Mouse (Mus musculus): ENCODE results near the gene Znhit6. TPM values are rescaled to one million over a fixed set of nuclear protein-coding genes. Genes with fewer than 3 reads are reported as not detected.

Gene Znhit6
- polyA plus RNA-seq, 1 experiment from 2014 or later = 30.1 TPM

- H3K4me3 ChIP-seq (replicated peaks; ENCODE audit: low read length) = no peak overlapping the region
- H3K27me3 ChIP-seq (replicated peaks; ENCODE audit: control insufficient read depth, insufficient read depth, low read length) = no peaks in the 10 kb centered on the region
- peak; percentile 13 for ATAC-seq
- H3K4me1 ChIP-seq (replicated peaks; ENCODE audit: control insufficient read depth, insufficient read depth, low read length) = peaks cover 13% of the 10 kb centered on the region
- peak overlapping the region; percentile 94; the same call in 1 of the 2 replicates for H3K4me2 ChIP-seq (ENCODE audit: low read length)
- no peaks in the 10 kb centered on the region for H3K9me3 ChIP-seq (ENCODE audit: control insufficient read depth, low read length)
- no peak overlapping the region for H3K9ac ChIP-seq (replicated peaks; ENCODE audit: low read depth, low read length)
- H3K36me3 ChIP-seq (ENCODE audit: control insufficient read depth, insufficient read depth) = peaks cover 10% of the 10 kb centered on the region
- no peak overlapping the region for H3K27ac ChIP-seq (ENCODE audit: low read length)
- 90% methylated on average over 7 of the region's 7 CpGs for WGBS
Measured at GRCm38 (mm10) chr3:145575340-145575739, 665 bp upstream of the Znhit6 start.

GRCm38 (mm10) chr3:145576482-145576822, 447 bp downstream of the Znhit6 start:
- peaks cover 13% of the 10 kb centered on the region for H3K4me1 ChIP-seq (replicated peaks; ENCODE audit: control insufficient read depth, insufficient read depth, low read length)
- ATAC-seq = no peak
- H3K9ac ChIP-seq (replicated peaks; ENCODE audit: low read depth, low read length) = peak overlapping the region; percentile 74
- no peaks in the 10 kb centered on the region for H3K9me3 ChIP-seq (ENCODE audit: control insufficient read depth, low read length)
- H3K36me3 ChIP-seq (ENCODE audit: control insufficient read depth, insufficient read depth) = peaks cover 10% of the 10 kb centered on the region
- H3K4me2 ChIP-seq (ENCODE audit: low read length) = peak overlapping the region; percentile 94
- WGBS = under 1% methylated on average over 11 of the region's 11 CpGs
- H3K27ac ChIP-seq (ENCODE audit: low read length) = peak overlapping the region; percentile 55
- H3K27me3 ChIP-seq (replicated peaks; ENCODE audit: control insufficient read depth, insufficient read depth, low read length) = no peaks in the 10 kb centered on the region
- peak overlapping the region; percentile 79 for H3K4me3 ChIP-seq (replicated peaks; ENCODE audit: low read length)

- 27% methylated on average over 15 of the region's 15 CpGs for WGBS
- no peaks in the 10 kb centered on the region for H3K27me3 ChIP-seq (replicated peaks; ENCODE audit: control insufficient read depth, insufficient read depth, low read length)
- H3K4me1 ChIP-seq (replicated peaks; ENCODE audit: control insufficient read depth, insufficient read depth, low read length) = peaks cover 13% of the 10 kb centered on the region
- no peaks in the 10 kb centered on the region for H3K9me3 ChIP-seq (ENCODE audit: control insufficient read depth, low read length)
- H3K9ac ChIP-seq (replicated peaks; ENCODE audit: low read depth, low read length) = peak overlapping the region; percentile 74
- H3K36me3 ChIP-seq (ENCODE audit: control insufficient read depth, insufficient read depth) = peaks cover 10% of the 10 kb centered on the region
- no peak overlapping the region for H3K27ac ChIP-seq (ENCODE audit: low read length)
- peak overlapping the region; percentile 79 for H3K4me3 ChIP-seq (replicated peaks; ENCODE audit: low read length)
- ATAC-seq = no peak; the same call in 1 of the 2 replicates
- peak overlapping the region; percentile 94 for H3K4me2 ChIP-seq (ENCODE audit: low read length)
Measured at GRCm38 (mm10) chr3:145576876-145577275, 871 bp downstream of the Znhit6 start.

GRCm38 (mm10) chr3:145583043-145583442, 7.0 kb downstream of the Znhit6 start:
- H3K9me3 ChIP-seq (ENCODE audit: control insufficient read depth, low read length) = no peaks in the 10 kb centered on the region
- ATAC-seq = no peak
- no peak overlapping the region for H3K27ac ChIP-seq (ENCODE audit: low read length)
- H3K4me2 ChIP-seq (ENCODE audit: low read length) = no peak overlapping the region
- H3K36me3 ChIP-seq (ENCODE audit: control insufficient read depth, insufficient read depth) = peaks cover 12% of the 10 kb centered on the region
- no peaks in the 10 kb centered on the region for H3K4me1 ChIP-seq (replicated peaks; ENCODE audit: control insufficient read depth, insufficient read depth, low read length)
- H3K4me3 ChIP-seq (replicated peaks; ENCODE audit: low read length) = no peak overlapping the region
- H3K9ac ChIP-seq (replicated peaks; ENCODE audit: low read depth, low read length) = no peak overlapping the region
- no peaks in the 10 kb centered on the region for H3K27me3 ChIP-seq (replicated peaks; ENCODE audit: control insufficient read depth, insufficient read depth, low read length)
- WGBS = 90% methylated on average over 4 of the region's 4 CpGs

GRCm38 (mm10) chr3:145583522-145584200, 7.7 kb downstream of the Znhit6 start:
- no peak overlapping the region for H3K27ac ChIP-seq (ENCODE audit: low read length)
- ATAC-seq = 0 out of 2 replicates have a peak, but pooled peaks have one; percentile 38
- H3K9me3 ChIP-seq (ENCODE audit: control insufficient read depth, low read length) = no peaks in the 10 kb centered on the region
- WGBS = 55% methylated on average over 3 of the region's 3 CpGs
- no peaks in the 10 kb centered on the region for H3K27me3 ChIP-seq (replicated peaks; ENCODE audit: control insufficient read depth, insufficient read depth, low read length)
- H3K4me3 ChIP-seq (replicated peaks; ENCODE audit: low read length) = no peak overlapping the region
- no peak overlapping the region for H3K9ac ChIP-seq (replicated peaks; ENCODE audit: low read depth, low read length)
- H3K36me3 ChIP-seq (ENCODE audit: control insufficient read depth, insufficient read depth) = peaks cover 10% of the 10 kb centered on the region
- H3K4me1 ChIP-seq (replicated peaks; ENCODE audit: control insufficient read depth, insufficient read depth, low read length) = no peaks in the 10 kb centered on the region
- H3K4me2 ChIP-seq (ENCODE audit: low read length) = no peak overlapping the region

- no peak for ATAC-seq
- Histone ChIP-seq H3K27ac (ENCODE audit: low read length) (no peak overlapping the region), H3K4me3 (replicated peaks; ENCODE audit: low read length) (no peak overlapping the region), H3K4me1 (replicated peaks; ENCODE audit: control insufficient read depth, insufficient read depth, low read length) (no peaks in the 10 kb centered on the region), H3K9ac (replicated peaks; ENCODE audit: low read depth, low read length) (no peak overlapping the region), H3K27me3 (replicated peaks; ENCODE audit: control insufficient read depth, insufficient read depth, low read length) (no peaks in the 10 kb centered on the region), H3K9me3 (ENCODE audit: control insufficient read depth, low read length) (no peaks in the 10 kb centered on the region), H3K36me3 (ENCODE audit: control insufficient read depth, insufficient read depth) (peaks cover 16% of the 10 kb centered on the region), H3K4me2 (ENCODE audit: low read length) (no peak overlapping the region)
- WGBS = 93% methylated on average over 4 of the region's 4 CpGs
Measured at GRCm38 (mm10) chr3:145590562-145590961, 14.6 kb downstream of the Znhit6 start.

GRCm38 (mm10) chr3:145591841-145592542, 16.0 kb downstream of the Znhit6 start:
- 91% methylated on average over 6 of the region's 6 CpGs for WGBS
- Histone ChIP-seq H3K4me3 (replicated peaks; ENCODE audit: low read length) (no peak overlapping the region), H3K4me1 (replicated peaks; ENCODE audit: control insufficient read depth, insufficient read depth, low read length) (no peaks in the 10 kb centered on the region), H3K36me3 (ENCODE audit: control insufficient read depth, insufficient read depth) (peaks cover 16% of the 10 kb centered on the region), H3K4me2 (ENCODE audit: low read length) (no peak overlapping the region), H3K9me3 (ENCODE audit: control insufficient read depth, low read length) (no peaks in the 10 kb centered on the region), H3K9ac (replicated peaks; ENCODE audit: low read depth, low read length) (no peak overlapping the region), H3K27me3 (replicated peaks; ENCODE audit: control insufficient read depth, insufficient read depth, low read length) (no peaks in the 10 kb centered on the region), H3K27ac (ENCODE audit: low read length) (no peak overlapping the region)
- ATAC-seq = no peak

- Histone ChIP-seq H3K9me3 (ENCODE audit: control insufficient read depth, low read length) (no peaks in the 10 kb centered on the region), H3K27ac (ENCODE audit: low read length) (no peak overlapping the region), H3K4me3 (replicated peaks; ENCODE audit: low read length) (no peak overlapping the region), H3K4me2 (ENCODE audit: low read length) (no peak overlapping the region), H3K36me3 (ENCODE audit: control insufficient read depth, insufficient read depth) (peaks cover 30% of the 10 kb centered on the region), H3K4me1 (replicated peaks; ENCODE audit: control insufficient read depth, insufficient read depth, low read length) (no peaks in the 10 kb centered on the region), H3K27me3 (replicated peaks; ENCODE audit: control insufficient read depth, insufficient read depth, low read length) (no peaks in the 10 kb centered on the region), H3K9ac (replicated peaks; ENCODE audit: low read depth, low read length) (no peak overlapping the region)
- no peak for ATAC-seq
- 93% methylated on average over 6 of the region's 6 CpGs for WGBS
Measured at GRCm38 (mm10) chr3:145595354-145595753, 19.3 kb downstream of the Znhit6 start.

- H3K27ac ChIP-seq (ENCODE audit: low read length) = no peak overlapping the region
- no peaks in the 10 kb centered on the region for H3K4me1 ChIP-seq (replicated peaks; ENCODE audit: control insufficient read depth, insufficient read depth, low read length)
- no peak overlapping the region for H3K9ac ChIP-seq (replicated peaks; ENCODE audit: low read depth, low read length)
- no peak overlapping the region for H3K4me2 ChIP-seq (ENCODE audit: low read length)
- no peak overlapping the region for H3K4me3 ChIP-seq (replicated peaks; ENCODE audit: low read length)
- no peaks in the 10 kb centered on the region for H3K9me3 ChIP-seq (ENCODE audit: control insufficient read depth, low read length)
- WGBS = 96% methylated on average over 7 of the region's 7 CpGs
- H3K36me3 ChIP-seq (ENCODE audit: control insufficient read depth, insufficient read depth) = peaks cover 33% of the 10 kb centered on the region
- no peak for ATAC-seq
- H3K27me3 ChIP-seq (replicated peaks; ENCODE audit: control insufficient read depth, insufficient read depth, low read length) = no peaks in the 10 kb centered on the region
Measured at GRCm38 (mm10) chr3:145599059-145599458, 23.1 kb downstream of the Znhit6 start.
